Mouse (Mus musculus): ENCODE results near the gene Rab14.
A peak's percentile ranks its signal among the peaks of the same experiment; 100 is the strongest.

Gene Rab14

DNA sequence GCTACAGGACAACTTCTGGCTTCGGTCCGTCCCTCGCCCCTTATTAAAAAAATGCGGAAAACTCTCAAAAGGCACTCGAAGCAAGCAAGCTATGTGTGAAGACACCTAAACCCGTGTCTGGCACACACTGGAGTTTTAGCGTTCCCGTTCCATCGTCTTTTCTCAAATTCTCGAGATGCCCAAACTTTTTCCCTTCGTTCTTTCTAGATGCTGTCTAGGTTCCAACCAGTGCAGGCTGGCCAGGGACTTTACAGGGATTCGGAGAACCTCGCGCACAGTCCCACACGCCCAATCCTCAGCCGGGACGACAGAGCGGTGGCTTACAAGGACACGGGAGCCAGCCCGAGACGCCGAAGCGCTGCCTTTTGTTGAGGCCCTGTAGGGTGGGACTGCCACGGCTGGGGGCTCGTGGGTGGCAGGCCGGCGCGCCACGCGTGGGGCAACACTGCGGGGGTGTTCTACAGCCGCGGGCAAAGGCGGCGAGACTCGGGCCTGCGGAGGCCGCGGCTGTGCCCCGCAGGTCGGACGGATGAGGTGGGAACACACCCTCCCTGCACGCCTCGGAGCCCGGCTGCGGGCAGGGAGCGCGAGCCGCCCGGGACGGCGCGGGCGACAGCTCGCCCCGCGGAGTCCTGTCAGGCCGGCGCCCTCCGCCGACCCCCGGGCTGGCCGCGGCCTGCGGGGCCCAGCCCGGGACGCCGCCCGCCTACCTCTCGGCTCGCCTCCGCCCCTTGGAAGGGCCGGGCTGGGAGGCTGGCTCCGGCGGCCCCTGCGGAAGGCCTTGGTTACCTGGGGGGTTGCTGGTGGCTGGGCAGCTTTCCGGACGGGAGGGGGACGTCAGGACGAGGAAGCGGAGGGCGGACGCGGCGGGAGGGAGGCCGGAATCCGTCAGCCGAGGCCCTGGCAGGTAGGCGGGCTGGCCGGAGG, 686 bp downstream of the Rab14 start:
- DNase-seq = peak; percentile 51

DNA sequence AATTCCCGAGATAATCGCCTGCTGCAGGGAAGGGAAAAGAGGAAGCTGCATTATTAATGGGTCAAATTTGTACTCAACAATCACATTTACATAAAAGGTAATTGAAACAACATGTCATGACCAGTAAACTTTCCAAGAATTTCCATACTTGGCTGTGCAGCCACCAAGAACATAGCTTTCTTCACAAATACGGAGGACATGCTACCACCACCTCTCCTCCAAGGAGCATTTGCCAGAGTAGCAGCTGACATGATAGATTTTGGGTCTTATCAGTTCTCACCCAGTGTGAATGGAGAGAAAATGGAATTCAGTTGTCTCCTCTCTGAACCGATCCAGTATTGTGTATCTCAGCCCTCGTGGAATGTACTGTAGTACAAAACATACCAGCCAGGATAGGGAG, 1.4 kb downstream of the Rab14 start:
- DNase-seq = peak; percentile 43

DNA sequence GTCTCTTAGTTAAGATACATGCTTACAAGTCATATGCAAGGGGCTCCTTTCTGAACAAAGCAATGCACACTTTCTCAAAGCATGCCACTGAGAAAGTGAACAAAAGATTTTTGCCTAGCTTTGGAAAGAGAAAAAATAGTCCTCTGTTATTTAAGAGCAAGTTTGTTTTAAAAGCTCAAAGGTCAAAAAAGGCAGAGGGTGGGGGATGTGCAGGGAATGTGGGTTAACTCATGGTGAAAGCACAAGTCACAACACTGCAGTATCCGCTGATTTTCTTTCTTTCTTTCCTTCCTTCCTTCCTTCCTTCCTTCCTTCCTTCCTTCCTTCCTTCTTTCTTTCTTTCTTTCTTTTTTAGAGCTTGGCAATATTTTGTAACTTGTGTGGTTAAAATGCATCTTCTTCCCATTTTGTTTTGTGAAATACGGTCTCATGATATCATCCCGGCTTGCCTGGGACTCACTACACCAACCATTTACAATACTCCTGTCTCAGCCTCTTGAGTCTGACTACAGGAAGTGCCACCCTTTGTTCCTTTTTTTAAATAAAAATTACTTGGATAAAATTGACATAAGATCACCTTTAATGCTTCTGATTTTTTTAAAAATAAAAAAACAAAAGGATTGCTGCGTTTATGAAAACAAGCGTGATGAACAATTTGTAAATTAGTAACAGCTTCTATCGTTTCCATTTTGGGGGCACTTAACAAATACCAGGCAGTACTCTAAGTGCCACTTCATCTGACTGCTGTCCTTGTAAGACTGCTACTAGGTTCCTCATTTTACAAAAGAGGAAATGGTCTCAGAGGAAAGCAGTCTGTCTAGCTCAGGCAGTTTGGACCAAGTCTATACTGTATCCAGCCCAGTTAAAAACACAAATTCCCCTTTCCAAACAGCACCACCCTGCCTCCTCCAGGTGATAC, 5.0 kb downstream of the Rab14 start:
- no peak for DNase-seq

DNA sequence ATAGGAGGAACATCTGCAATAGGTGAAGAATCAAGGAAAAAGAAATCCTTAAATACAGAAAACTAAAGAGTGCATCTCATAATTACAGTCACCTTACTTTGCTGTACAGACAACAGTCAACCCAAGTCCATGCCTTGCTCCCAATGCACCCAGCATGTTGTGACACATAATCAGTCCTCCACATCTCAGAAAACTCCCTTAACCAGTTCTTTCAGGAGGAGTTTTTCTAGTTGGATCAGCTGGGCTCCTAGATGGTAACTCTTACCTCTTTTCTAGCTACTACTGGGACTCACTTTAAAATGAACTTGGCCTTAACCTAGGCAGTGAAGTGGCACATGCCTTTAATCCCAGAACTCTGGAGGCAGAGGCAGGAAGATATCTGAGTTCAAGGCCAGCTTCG, 6.9 kb downstream of the Rab14 start:
- no peak for DNase-seq

DNA sequence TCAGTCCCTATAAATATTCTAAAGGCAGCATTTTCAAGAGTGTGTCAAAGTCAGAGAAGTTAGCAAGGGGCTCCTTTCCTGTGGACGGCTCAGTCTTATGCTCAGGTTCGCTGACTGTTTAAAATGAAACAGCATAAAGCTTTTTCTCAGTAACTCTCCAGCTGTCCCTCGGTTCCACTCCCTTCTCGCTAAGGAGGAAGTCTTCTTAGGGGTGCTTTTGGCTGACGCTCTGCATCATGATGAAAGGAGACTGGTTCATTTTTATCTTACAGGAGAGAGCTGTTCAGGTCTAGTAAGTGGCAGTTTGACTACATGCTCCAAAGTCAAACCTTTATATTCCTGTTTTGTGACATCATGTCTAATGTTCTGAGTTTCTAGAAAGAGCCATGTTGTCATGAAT, 12.0 kb downstream of the Rab14 start:
- no peak for DNase-seq

DNA sequence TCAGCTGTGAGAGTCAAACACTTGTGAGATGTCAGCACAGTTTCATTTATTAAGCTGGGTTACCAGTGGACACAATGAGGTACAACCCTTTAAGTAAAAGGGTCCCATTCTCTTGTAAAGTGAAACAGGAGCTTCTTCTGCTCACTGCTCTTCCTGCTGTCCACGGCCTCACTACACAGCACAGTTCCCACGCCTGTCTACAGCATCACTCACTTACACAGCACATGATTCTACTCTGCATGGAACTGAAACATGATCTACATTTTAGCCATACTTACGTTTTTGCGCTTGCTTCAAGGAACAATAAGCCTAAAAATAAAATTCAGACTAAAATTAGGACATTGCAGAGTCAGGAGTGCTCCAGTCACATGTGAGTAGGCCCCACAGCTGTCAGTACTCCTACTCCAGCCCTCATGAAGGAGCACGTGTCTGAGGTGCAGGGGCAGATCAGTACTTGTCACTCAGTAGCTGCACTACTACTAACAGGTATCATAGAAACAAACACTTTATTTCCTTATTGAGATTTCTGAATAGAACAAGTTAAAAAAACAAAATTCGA, 17.7 kb downstream of the Rab14 start:
- DNase-seq = no peak

DNA sequence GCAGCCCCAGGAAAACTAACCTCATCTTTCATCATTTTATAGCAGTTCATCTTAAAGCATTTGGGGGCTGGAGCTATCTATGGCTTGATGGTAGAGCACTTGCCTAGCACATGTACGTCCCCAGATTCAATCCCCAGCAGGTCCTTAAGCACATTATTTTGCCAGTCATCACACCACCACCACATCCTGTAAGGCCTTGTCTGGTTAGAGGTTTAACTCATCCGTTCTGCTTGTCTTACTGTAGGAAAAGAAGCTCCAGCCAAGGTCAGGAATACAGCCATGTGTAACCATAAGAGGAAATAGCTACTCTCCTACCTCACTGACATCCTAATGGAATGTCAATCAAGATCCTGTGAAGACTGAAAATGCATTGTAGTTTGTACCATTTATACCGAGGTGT, 22.8 kb downstream of the Rab14 start:
- no peak for DNase-seq

DNA sequence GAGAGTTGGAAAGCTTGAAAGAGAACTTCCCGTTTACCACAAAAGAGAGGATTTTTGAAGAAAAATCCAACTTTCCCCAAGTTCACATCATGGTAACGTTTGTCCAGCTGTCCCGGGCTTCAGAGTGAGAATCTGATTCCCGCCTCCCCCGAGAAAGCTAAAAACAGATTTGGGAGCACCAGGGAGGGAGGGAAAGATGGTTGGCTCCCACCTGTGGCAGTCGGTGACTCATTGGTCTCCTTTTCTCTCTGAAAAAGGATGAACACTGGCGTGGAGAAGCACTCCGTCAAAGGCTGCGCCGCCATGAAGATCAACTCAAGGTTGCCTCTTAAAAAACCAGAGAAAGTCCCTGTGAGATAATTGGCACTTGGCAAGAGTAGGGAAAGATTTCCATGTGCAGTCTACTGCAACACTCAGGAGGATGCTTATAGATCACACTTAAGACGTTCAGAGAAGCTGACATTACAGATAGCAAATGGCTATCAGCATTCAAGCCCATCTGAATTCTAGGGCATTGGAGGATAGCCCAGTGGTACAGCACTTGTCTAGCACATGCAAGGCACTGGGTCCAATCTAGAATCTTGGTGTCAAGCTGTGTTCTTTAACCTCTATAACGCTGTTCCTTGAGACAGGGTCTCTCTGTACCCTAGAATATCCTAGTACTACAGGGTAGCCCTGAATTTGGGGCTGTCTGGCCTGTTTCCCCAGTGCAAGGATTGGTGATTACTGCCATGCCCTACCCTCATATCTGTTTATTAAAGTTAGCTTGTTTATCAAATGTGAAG, 25.4 kb downstream of the Rab14 start:
- no peak for DNase-seq

DNA sequence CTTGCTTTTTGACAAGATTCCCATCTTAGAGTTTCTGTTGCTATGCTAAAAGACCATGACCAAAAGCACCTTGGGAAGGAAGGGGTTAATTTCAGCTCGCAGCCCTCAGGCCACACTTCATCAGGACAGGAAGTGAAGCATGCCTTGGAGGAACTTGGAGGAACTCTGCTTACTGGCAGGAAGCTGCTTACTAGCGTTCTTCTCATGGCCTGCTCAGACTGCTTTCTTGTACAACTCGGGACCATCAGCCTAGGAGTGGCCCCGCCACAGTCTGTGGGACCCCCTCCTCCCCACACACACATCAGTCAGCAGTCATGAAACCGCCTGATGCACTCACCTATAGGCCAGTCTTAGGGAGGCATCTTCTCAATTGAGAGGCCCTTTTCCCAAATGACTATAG, 26.8 kb downstream of the Rab14 start:
- no peak for DNase-seq

DNA sequence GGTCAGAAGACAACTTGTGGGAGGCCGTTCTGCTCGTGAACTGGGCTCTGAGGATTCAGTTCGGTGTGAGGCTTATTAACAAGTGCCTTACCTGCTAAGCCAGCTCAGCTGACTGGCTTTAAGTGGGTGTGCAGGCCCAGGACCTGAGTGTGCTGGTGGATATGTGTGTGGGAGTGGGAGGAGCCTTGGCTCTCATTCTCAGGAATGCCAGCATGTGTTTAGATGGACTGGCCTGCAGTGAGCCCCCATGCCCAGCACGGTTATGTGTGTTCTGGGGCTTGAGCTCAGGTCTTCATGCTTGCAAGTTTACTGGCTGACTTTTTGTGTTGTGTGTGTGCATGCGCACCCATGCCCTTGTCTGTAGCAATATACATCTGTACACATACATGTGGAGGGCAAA, 27.3 kb downstream of the Rab14 start:
- no peak for DNase-seq

DNA sequence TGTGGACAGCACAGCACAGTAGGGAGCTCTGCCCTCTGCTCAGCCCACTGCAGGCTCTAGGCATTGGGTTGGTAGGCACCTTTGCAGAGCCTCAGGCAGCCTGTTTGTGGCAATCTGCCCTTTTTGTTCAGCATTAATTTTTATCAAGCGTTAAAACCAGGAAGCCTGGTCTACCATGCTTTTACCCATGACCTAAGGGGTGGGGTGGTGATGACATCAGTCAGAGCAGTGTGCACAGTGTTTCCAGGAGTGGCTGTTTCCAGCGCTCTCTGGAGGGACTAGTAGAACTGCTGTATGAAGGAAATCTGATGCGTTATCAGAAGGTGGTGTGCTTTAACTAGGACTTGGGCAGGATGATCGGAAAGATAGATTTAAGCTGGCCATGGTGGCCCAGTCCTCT, 28.7 kb downstream of the Rab14 start:
- no peak for DNase-seq

DNA sequence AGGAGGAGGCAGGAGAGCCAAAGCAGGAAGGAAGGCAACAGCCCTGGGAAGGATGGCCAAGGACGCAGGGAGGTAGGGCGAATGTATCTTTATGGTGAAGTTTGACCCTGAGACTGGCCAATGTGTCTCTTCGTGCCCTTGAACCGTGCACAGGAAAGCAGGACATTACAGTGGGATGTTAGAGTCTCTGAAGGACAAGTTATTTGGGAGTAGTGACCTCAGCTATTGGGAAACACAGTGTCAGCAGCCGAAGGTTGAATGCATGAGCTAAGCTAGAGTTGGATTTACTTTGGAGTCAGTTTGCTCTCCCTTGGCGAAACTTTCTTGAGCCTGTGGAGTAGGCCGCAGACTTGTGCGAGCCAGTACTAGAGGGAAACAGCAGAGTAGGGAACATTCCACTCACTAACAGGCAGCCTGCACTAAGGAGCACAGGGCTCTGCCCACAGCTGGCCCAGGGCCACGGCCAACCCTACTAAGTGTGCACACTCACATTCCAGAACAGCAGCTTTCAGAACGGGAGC, 29.5 kb downstream of the Rab14 start:
- no peak for DNase-seq

DNA sequence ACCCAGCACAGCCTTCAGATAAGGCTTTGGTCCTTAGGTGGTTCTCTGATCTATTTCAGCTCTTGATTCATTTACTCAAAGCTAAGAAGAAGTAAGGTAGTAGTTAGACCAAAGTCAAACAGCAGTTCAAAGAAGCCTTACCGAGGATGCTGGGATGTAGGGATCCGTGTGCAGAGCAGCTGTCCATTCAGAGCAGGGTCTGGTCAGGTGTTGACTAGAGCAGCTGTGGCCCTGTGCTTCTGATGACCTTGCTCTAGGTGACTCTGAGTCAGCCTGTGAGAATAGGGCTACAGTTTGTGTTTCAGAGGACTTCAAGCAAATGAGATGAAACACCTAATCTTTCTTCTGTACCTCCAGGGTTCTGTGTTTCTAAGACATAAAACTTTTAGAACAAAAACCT, 31.5 kb downstream of the Rab14 start:
- no peak for DNase-seq

DNA sequence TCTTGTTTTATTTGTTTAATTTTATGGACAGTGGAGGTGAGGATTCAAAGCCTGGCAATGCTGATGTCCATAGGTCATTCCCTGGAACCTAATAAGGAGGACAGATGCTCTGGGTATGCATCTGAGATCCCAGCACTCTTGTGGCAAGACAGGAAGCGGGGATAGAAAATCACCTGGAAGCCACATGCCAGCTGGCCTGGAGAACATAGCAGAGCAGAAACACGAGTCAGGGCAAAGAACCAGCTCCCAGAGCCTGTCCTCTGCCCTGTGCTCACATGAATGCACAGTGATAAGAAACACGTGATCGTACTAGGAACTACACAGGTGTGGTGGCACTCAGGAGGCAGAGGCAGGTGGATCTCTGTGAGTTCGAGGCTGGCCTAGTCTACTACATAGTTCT, 34.1 kb downstream of the Rab14 start:
- DNase-seq = no peak

DNA sequence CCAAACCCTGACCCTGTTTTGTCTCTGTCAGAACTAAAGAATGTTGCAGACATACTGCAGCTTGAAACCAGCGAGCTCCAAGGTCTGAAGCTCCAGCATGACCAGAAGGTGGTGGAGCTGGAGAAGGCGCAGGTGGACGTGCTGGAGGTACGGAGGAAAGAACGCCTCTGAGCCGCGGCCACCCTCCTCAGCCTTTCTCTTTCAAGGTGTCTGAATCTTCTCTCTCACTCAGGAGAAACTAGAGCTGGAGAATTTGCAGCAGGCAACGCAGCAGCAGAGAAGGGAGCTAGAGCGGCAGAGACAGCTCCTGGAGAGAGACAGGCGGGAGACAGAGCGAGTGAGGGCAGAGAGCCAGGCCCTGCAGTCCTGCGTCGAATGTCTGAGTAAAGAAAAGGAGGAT, 35.5 kb downstream of the Rab14 start:
- no peak for DNase-seq

DNA sequence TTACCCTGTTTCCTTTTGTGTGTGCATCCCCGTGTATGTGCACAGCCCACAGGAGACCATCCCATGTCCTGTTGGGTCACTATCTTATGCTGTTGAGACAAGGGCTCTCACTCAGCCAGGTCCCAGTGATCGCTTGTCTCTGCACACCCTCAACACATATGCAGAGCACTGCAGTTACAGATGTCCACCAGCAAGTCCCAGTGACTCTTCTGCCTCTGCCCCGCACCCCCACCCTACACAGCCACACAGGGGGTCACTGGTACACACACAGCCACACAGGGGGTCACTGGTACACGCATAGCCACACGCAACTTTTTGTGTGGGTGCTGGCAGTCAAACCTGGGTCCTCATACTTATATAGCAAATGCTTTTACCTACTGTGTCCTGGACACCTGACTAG, 37.5 kb downstream of the Rab14 start:
- no peak for DNase-seq

DNA sequence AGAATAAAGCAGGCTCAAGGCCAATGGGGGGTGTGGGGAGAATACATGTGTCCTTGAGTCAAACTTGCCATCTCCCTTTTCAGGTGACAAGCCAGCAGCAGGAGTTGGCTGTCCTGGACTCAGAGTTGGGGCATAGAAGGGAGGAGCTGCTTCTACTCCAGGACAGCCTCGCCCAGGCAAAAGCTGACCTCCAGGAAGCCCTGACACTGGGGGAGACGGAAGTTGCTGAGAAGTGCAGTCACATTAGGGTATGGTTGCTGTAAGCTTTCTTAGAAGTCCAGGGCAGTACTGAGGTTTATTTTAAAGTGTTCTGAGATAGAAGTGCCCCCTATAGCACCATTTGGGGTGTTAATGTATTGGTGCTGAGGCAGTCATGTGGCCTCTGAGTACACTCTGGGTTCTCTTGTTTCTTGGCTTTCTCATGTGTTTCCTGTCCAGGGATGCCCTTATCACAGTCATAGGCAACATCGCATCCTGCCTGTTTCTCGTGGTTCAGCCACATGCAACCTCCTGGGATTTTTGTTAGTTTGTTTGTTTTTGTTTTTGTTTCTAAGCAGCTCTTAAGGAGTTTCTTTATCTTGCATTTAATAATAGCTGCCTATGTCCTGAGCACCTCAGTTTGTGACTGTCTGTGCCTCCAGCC, 39.0 kb downstream of the Rab14 start:
- DNase-seq = no peak

DNA sequence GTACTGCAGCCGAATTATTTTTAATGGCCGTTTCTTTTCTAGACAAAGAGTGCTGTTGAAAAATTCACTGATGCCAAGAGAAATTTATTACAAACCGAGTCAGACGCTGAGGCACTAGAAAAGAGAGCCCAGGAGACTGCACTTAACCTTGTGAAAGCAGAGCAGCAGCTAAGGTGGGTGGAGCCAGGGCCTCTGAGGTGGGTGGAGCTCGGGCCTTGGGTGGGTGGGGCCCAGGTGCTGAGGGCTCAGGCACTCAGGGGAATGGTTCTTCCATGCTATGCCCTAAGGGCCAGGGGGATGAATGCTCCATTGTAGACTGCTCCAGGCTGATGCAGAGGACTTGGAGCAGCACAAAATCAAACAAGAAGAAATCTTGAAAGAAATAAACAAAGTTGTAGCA, 40.7 kb downstream of the Rab14 start:
- DNase-seq = no peak

DNA sequence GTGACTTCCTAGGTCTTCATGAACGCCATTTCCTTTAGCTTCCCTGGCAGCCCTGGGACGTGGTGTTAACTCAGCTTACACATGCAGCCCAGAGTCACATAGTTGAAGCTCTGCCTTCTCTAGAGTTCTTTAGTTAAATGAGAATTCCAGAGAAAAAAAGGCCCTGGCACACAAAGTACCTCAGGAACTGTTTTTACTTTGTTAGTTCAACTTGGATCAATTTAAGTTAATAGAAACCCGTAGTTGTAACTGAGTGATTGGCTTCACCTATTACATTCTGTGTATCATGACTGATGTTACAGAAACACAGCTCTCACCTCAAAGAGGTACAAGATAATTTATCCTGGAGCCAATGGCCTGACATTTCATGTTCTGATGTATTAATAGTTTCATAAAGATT, 42.6 kb downstream of the Rab14 start:
- DNase-seq = no peak

DNA sequence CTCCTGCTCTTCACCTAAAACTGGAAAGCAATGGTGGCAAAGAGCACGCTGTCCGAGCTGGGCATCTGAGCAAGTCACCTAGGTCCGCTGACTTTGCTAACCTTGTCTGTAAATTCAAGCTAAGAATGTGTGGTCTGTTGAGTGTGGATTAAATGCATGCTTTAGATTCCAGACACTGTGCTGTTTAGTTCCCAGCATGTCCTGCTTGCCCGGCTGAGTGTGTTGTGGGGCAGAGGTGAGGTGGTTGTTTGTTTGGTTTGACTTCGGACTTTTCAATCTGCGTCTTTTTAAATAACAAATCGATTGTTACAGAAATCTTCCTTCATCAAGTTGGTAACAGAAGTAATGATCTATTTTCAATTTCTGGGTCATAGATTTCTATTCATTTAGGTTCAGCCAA, 43.1 kb downstream of the Rab14 start:
- no peak for DNase-seq

DNA sequence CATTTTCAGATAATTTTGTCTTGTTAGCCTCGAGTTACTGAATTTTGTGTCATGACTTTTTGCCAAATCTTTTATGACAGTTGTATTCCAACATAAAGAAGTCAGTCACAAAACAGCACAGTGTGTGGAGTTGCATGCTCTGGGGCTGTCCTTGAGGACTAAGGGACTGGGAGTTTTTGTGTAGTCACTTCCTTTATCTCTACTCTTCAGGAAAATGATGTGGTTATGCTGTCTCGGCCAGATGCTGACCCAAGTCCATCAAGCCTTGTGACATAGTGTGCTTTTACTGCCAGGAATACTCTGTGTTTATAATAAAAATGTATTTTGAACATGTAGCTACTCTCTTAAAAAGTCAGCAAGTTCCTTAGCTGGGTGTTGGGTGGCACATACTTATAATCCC, 43.9 kb downstream of the Rab14 start:
- no peak for DNase-seq

Data from cerebellum, adult 9-10 months (tissue).